Mouse (Mus musculus): ENCODE data around the gene Pcolce. TPM values are rescaled to one million over a fixed set of nuclear protein-coding genes. Genes with fewer than 3 reads are reported as not detected.

The Pcolce gene
- total RNA-seq, 2 experiments from 2014 or later = 6.9 to 13.6 TPM

- no peak for DNase-seq (ENCODE audit: low spot score in 2 of 2)
These were observed 16.0 kb downstream of the Pcolce start for GRCm38 (mm10) chr5:137597625-137598024.

DNA sequence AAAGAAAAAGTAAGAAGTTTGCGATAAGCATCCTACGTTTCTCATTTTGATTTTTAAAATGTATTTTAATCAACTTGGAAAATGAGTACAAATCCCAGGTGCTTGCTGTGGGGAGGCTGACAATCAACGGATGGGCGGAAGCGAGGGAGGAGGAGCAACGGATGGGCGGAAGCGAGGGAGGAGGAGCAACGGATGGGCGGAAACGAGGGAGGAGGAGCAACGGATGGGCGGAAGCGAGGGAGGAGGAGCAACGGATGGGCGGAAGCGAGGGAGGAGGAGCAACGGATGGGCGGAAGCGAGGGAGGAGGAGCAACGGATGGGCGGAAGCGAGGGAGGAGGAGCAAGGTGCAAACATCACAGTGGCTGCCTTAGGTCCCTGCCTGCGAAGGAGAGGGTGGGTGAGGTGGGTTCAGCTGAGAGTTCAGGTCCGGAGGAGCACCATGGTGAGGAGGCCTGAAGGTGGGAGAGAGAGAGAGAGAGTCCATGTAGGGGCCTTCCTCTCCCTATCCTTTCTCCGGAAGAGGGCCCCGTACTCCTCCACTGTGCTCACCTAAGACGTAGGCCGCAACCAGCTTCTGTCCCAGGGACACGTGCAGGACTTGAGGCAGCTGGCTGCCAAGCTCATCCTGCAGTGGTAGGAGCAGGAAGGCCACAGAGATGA is 16.9 kb downstream of the Pcolce start:
- DNase-seq (ENCODE audit: low spot score in 2 of 2) = no peak

DNA sequence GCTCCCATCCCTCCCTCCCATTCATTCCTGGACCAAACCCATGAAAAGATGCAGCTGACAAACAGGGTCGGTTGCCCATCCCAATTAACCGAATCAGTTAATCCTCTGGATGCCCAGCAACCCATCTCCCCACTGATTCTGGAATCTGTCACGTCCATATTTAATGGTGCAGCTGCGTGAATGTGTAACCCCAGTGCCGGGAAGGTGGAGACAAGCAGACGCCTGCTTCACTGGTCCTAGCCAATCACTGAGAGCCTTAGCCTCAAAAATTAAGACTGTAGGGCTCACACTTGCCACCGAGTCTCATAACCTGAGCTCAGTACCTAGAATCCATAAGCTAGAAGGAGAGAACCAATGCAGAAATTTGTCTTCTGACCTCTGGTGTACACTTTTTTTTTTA is 17.7 kb downstream of the Pcolce start:
- no peak for DNase-seq (ENCODE audit: low spot score in 2 of 2)

- DNase-seq (ENCODE audit: low spot score in 2 of 2) = no peak
These were observed 23.1 kb downstream of the Pcolce start for GRCm38 (mm10) chr5:137590507-137590906.

DNA sequence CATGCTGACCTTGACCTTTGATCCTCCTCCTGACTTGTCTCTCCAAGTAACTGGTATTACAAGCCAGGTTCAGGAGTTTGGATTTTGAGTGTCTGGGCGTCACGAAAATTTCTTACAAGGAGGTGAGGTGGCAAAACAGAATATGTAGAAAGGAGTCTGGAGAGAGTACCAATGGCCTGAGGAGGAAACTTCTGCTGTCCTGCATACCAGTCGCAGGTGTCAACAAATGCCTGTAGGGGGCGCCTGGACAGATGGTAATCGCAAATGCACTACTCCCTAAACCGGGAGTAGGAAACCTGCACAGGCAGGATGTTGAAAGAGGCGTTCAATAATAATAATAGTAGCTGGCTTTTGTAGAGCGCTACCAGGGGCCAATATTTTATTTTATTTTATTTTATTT is 28.6 kb downstream of the Pcolce start:
- peak; percentile 56 to 70 for DNase-seq (ENCODE audit: low spot score in 2 of 2)

- DNase-seq (ENCODE audit: low spot score in 2 of 2) = peak; percentile 64 to 74
These were observed 29.9 kb downstream of the Pcolce start for GRCm38 (mm10) chr5:137583670-137584169.

DNA sequence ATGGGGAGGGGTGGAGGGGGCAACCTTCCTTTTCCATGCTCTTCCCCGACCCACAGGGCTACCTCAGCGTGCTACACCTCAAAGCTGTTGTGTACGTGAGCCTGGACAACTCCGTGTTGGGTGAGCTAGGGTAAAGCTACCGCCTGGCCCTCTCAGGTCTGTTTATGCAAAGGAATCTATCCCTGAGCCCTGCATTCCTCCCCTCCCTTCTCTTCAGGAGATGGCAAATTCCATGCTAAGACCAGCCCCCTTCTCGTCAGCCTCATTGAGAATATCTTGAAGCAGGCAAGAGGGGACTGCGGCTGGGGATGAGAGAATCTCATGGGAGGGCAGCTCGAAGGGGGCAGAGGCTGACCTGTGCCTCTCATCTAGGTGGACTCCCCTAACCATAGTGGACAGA is 30.9 kb downstream of the Pcolce start:
- no peak for DNase-seq (ENCODE audit: low spot score in 2 of 2)

DNA sequence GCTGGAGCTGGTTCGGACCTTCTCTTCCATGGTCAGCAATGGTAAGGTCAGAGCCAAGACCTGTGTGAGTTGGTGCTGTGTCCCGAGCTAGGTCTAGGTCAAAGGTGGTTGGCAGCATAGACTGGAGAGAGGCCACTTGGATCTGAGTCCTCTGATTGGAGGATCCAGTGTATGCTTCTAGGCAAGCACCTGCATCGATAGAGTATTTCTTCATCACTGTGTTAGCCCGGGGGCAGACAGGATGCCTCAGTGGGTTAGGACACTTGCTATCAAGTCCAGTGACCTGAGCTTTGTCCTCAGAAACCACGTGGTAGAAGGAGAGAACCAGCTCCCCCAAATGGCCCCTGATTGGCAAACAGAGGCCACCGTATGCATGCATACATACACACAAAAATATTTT is 33.3 kb downstream of the Pcolce start:
- DNase-seq (ENCODE audit: low spot score in 2 of 2) = no peak

GRCm38 (mm10) chr5:137574470-137574901 is 39.1 kb downstream of the Pcolce start:
- DNase-seq (ENCODE audit: low spot score in 2 of 2) = peak; percentile 25 to 50

DNA sequence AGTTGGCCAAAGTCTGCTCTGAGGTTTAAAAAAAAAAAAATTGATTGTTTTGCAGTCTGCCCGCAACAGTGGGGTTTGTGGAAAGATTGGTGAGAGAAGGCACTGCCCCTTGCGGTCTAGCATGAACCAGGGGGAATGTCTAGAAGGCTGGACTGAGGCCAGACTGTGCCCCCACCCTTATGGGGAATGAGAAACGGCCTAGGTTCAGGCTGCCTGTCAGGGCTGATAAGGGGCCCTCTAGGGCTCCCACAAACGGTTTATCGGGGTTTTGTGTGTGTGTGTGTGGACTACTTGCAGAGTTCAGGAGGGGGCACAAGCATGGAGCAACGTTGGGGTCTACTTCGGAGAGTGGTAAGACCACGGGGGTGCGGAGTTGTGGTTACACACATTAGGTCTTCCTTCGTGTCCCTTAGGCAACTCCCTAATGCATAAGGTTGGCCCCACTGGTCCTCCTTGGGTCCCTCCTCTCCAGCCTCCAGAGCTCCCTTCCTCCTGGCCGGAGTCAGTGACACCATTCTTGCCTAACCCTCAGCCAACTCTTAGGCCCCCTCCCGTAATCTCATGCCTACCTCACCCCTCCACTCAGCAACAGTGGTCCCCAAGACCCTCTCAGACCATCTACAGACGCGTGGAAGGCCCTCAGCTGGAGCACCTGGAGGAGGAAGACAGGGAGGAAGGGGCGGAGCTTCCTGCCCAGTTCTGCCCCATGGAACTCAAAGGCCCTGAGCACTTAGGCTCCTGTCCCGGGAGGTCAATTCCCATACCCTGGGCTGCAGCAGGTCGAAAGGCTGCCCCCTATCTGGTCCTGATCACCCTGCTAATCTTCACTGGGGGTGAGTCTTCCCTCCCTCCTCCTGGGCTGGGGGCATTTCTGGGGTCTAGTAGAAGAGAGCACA is 42.6 kb downstream of the Pcolce start:
- DNase-seq (ENCODE audit: low spot score in 2 of 2) = no peak

DNA sequence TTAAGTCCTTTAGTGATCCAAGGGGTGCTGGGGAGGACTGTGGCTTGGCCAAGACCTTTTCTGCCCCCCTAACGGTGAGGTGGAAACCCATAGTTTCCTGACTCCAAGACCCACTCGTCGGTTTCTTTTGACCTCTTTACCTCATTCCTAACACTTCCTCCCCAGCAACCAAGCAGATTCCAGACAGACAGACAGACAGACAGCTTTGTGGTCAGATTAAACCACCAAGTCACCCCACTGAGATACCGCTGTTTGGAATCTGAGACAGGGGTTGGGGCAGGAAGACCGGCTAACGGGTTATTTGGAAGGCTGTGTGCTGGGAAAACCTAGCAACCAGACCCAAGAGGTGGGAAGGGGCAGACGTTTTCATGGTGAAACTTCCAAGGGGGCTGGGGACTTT is 43.4 kb downstream of the Pcolce start:
- no peak for DNase-seq (ENCODE audit: low spot score in 2 of 2)

DNA sequence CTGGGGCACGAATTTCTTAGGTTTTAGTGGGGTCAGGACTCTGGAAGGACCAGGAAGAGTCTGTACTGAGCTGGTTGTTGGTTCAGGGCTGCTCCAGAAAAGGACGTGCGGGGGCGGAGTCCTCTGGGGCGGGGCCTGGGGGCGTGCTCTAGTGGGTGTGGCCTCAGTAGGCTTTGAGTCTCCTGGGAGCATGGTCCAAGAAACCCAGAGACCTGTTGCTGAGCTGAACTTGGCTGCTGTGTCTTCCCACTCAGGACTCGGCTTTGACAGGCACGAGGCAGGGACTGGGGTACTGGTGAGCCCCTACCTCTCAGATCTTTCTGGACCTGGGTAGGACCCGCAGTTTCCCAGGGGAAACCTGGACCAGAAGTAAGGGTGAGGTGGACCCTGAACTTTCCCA is 43.9 kb downstream of the Pcolce start, which contains the start of gene Tfr2:
Tfr2 (plus strand) TSS at position 176 of the 400 bp plus-strand sequence.
- DNase-seq (ENCODE audit: low spot score in 2 of 2) = no peak

- no peak for DNase-seq (ENCODE audit: low spot score in 2 of 2)
These were observed 44.6 kb downstream of the Pcolce start for GRCm38 (mm10) chr5:137569031-137569430.

- DNase-seq (ENCODE audit: low spot score in 2 of 2) = no peak
These were observed 45.3 kb downstream of the Pcolce start for GRCm38 (mm10) chr5:137568223-137568798.

DNA sequence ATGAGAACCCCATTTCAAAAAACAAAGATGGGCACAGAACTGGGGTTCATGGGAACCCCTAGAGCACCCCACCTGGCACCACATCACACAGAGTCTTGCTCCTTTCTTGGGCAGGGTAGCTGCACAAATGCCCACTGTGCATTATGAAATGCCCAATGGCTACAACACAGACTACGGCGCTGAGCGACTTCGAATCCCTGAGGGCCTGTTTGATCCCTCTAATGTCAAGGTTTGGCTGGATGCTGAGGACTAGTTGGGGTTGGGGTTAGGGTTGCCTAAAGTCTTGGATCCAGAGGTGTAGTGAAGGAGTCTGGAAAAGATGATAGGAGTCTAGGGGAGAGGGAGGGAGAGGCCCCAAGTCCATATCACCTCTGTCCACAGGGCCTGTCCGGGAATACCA is 47.2 kb downstream of the Pcolce start:
- no peak for DNase-seq (ENCODE audit: low spot score in 2 of 2)

GRCm38 (mm10) chr5:137565744-137566143 is 47.8 kb downstream of the Pcolce start:
- DNase-seq (ENCODE audit: low spot score in 2 of 2) = no peak

- peak in 1 of 2 experiments; percentile 43 for DNase-seq (ENCODE audit: low spot score in 2 of 2)
These were observed 50.6 kb downstream of the Pcolce start for GRCm38 (mm10) chr5:137562965-137563364.

DNA sequence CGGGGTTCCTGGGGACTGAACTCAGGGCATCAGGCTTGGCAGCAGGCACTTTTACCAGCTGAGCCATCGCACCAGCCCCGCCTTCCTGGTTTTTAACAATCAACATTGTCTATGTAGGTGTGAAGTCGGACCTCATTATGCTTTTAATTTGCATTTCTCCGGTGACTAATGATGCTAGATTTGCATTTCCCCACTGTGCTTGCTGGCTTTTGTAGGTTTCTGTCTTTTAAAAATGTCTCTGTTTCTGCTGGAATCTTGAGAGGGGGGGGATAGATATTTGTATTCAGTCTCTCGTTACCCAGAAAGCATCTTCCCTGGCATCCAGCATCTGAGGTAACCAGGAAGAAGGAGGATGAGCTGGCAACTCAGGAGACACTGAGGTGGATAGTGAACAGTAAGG is 52.0 kb downstream of the Pcolce start:
- no peak for DNase-seq (ENCODE audit: low spot score in 2 of 2)

Measured in layer of hippocampus, postnatal 14 days (tissue).